Mouse (Mus musculus): ENCODE measurements around the gene 5730596B20Rik.

DNA sequence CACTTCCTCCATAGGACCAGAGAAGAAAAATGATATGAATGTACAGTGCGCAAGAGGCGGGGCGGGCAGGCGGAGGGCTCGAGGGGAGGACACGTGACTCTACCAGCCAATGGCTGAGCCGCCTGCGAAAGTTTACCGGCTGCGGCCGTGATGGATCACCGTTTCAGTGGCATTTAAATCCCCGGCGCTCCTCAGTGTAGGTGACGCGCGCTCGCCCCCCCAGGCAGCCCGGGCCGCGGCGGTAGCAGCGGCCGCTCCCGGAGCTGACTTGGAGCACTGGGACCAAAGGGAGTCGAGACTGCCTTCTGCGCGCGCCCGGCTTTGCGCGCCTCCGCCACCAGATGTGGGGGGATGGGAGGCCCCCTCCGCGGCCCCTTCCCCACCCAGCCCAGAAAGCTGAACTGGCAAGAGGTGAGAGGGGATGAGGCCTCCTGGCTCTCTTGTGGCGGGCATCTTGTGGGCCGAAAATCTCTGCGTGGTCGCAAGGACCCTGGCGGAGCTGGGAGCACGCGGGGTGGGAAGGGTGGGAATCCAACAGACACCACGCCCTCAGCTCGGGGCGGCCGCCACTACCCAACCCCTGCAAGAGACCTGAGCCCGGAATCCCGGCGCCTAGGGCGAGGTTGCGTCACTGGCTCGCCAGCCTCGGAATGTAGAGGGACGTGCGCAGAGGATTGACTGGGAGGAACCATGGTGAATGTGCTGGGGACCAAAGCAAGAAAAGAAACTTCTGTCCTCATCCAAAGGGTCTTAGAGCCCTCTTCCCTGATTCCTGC lies 18.8 kb upstream of the 5730596B20Rik start, which contains the start of gene Hoxa1:
- no peak for TF ChIP-seq CTCF (conservative IDR thresholded peaks at IDR 0.05; ENCODE audit: low read length)
- no peak for TF ChIP-seq POU5F1 (IDR thresholded peaks at IDR 0.05; ENCODE audit: borderline replicate concordance, low read length)
- TF ChIP-seq NANOG (IDR thresholded peaks at IDR 0.05; ENCODE audit: borderline replicate concordance, low read length): no peak
